Mouse (Mus musculus): ENCODE data around the gene Ccdc74a. TPM values are rescaled to one million over a fixed set of nuclear protein-coding genes. Genes with fewer than 3 reads are reported as not detected.

The Ccdc74a gene
- total RNA-seq, 2 experiments from 2014 or later = 0.33 to 0.48 TPM

DNA sequence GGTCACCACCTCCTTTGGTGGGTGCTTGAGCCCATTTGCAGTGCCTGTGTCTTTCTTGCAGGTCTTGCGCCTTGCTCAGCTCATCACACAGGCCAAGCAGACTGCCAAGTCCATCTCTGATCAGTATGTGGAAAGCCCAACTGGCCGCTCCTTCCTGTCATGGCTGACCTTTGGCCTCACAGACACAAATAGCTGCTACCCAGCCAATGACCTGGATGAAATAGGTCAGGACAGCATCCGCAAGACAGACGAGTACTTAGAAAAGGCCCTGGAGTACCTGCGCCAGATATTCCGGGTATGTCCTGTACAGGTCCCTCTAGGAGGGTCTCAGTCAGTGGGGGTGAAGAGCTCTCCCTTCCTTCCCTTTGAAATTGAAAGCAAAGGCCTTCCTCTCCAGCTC lies 5.0 kb upstream of the Ccdc74a start:
- DNase-seq (ENCODE audit: low spot score) = no peak

DNA sequence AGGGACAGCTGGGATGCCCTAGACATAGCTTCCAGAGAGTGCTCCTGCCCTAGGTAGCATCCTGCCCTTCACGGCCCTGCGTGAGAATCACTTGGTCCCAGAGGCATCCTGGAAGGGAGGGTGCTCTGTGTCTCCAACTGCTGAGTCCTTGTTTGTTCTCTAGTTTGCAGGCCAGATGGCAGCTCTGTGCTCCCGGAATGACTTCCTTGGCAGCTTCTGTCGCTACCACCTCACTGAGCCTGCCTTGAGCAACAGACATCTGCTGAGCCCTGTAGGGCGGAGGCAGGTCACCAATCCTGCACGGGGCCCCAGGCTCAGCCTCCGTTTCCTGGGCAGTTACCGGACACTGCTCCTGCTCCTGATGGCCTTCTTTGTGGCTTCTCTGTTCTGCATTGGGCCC lies 4.0 kb upstream of the Ccdc74a start:
- DNase-seq (ENCODE audit: low spot score) = no peak

DNA sequence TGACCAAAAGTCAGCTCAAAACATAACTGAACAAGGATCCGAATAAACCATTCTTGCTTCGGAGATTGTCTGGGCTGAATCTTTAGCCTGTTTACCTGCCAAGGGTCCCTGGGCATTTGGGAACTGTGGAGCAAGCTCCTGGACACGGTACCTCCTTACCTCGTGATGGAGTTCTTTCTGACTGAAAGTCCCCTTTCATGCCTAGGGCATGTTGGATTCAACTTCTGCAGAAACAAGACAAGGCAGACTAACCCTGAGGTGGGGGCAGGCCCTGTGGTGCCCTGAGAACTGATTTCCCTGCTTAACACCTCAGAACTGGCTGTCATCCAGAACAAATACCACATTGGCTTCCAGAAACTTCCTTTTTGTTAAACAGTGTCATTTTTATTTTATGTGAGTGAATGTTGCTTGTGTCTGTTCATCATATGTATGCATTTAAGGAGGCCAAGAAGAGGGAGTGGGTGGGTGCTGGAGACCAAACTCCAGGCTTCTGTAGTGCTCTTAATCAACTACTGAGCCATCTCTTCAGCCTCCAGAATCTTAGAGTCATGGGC lies 2.8 kb upstream of the Ccdc74a start:
- no peak for DNase-seq (ENCODE audit: low spot score)

GRCm38 (mm10) chr16:17647156-17647555 lies 886 bp downstream of the Ccdc74a start:
- DNase-seq (ENCODE audit: low spot score) = no peak

DNA sequence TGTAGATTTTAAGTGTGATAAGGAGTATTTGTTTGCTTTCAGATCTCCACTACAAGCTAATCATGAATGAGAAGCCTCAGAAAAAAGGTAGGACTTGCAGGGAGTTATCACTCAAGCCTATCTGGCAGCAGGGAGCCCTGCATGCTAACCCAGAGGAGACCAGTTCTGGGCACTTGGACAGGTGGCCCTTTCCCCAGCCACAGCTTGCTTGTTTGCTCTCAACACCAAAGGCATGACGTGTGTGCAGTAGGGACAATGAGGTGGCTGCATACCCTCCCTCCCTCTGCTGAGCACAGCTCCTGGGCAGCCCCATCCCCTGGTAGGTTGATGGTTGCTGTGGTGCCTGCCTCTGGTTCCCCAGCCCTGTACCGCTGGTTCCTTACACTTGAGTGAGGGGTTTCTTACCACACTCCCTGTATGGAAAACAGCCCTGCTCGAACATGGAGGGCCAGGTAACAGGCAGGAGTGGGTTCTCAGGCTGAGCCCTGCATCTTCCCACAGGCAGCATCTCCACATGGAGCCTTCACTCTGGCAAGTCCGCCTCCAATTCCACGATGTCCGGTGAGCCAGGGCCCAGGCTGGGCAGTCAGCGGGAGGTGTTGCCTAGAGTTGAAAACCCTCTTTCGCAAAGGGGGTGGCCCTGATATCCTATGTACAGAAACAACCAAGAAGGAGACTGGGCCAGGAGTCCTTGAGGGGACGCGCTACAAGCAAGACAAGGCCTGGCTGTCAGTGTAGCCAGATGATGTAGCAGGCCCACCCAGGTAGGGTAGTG lies 1.5 kb downstream of the Ccdc74a start:
- DNase-seq (ENCODE audit: low spot score) = no peak

GRCm38 (mm10) chr16:17649925-17650605 lies 3.8 kb downstream of the Ccdc74a start:
- DNase-seq (ENCODE audit: low spot score) = no peak

- no peak for DNase-seq (ENCODE audit: low spot score)
Observed at GRCm38 (mm10) chr16:17650711-17651110, 4.4 kb downstream of the Ccdc74a start.

GRCm38 (mm10) chr16:17652607-17653006 lies 6.3 kb downstream of the Ccdc74a start:
- DNase-seq (ENCODE audit: low spot score) = no peak

- no peak for DNase-seq (ENCODE audit: low spot score)
Observed at GRCm38 (mm10) chr16:17653601-17654000, 7.3 kb downstream of the Ccdc74a start.

- no peak for DNase-seq (ENCODE audit: low spot score)
Observed at GRCm38 (mm10) chr16:17654188-17654795, 8.0 kb downstream of the Ccdc74a start.

- no peak for DNase-seq (ENCODE audit: low spot score)
Observed at GRCm38 (mm10) chr16:17656212-17656871, 10.1 kb downstream of the Ccdc74a start.

- no peak for DNase-seq (ENCODE audit: low spot score)
Observed at GRCm38 (mm10) chr16:17665568-17665967, 19.3 kb downstream of the Ccdc74a start.

DNA sequence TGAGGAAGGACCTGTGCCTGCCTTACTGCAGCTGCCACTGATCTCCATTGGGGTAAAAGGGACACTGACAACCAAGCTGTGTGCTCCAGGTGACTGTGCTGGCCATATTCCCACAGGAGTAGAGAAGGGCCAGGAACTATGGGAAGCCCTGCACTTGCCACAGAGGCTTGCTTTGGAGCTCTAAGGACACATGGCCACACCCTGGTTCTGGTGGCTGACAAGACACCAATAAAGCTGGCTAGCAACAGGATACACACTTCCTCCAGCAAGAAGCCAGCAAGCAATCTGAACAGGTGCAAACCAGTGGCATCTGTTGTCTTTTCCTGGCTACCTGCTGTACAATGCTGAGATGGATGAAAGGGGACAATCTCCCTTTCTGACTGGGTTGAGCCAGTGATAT lies 23.6 kb downstream of the Ccdc74a start:
- DNase-seq (ENCODE audit: low spot score) = no peak

GRCm38 (mm10) chr16:17694860-17695259 lies 48.6 kb downstream of the Ccdc74a start:
- no peak for DNase-seq (ENCODE audit: low spot score)

Other genes with a start within 250 kb of the Ccdc74a start
- 10 to 100 TPM; 17.7 to 19.1 TPM for gene Snap29, start 240.5 kb upstream of the Ccdc74a start, total RNA-seq (2021)
- gene Pi4ka, start 240.2 kb upstream of the Ccdc74a start, total RNA-seq (2021) = 10 to 100 TPM; 21.3 to 27.7 TPM
- gene Crkl, start 194.5 kb upstream of the Ccdc74a start, total RNA-seq (2021) = 10 to 100 TPM; 23.4 to 30.2 TPM
- gene Aifm3, start 156.9 kb upstream of the Ccdc74a start, total RNA-seq (2021) = under 1 TPM in 1 of 2 experiments, not detected in 1; 0.43 TPM
- 10 to 100 TPM; 17.1 to 18.9 TPM for gene Lztr1, start 137.8 kb upstream of the Ccdc74a start, total RNA-seq (2021)
- 10 to 100 TPM; 15.3 to 17.1 TPM for gene Thap7, start 115.3 kb upstream of the Ccdc74a start, total RNA-seq (2021)
- 1 to 10 TPM; 1.7 to 2.4 TPM for gene Lrrc74b, start 85.2 kb upstream of the Ccdc74a start, total RNA-seq (2021)
- gene P2rx6, start 84.6 kb upstream of the Ccdc74a start, total RNA-seq (2021) = 10 to 100 TPM in 1 of 2 experiments, 1 to 10 TPM in 1; 8.7 to 11.8 TPM
- under 1 TPM in 1 of 2 experiments, not detected in 1; 0.39 TPM for gene Slc7a4, start 63.3 kb upstream of the Ccdc74a start, total RNA-seq (2021)
- 10 to 100 TPM; 10.4 to 14.3 TPM for gene Smpd4, start 27.1 kb upstream of the Ccdc74a start, total RNA-seq (2021)
- gene Med15, start 86.4 kb downstream of the Ccdc74a start, total RNA-seq (2021) = 10 to 100 TPM; 17.5 to 20.1 TPM
- 10 to 100 TPM; 21.8 to 23.4 TPM for gene Klhl22, start 113.1 kb downstream of the Ccdc74a start, total RNA-seq (2021)
- 1 to 10 TPM; 2.6 to 4.0 TPM for gene Scarf2, start 150.8 kb downstream of the Ccdc74a start, total RNA-seq (2021)
- gene B830017H08Rik, start 186.7 kb downstream of the Ccdc74a start, total RNA-seq (2021) = not detected
- 1 to 10 TPM in 1 of 2 experiments, under 1 TPM in 1; 0.87 to 1.2 TPM for gene Car15, start 191.9 kb downstream of the Ccdc74a start, total RNA-seq (2021)
- gene Gm20518, start 245.2 kb downstream of the Ccdc74a start, total RNA-seq (2021) = under 1 TPM; 0.05 to 0.09 TPM
- under 1 TPM in 1 of 2 experiments, not detected in 1; 0.07 TPM for gene Tssk1, start 247.8 kb downstream of the Ccdc74a start, total RNA-seq (2021)